Mouse (Mus musculus) activated CD4-positive, CD25-positive, alpha-beta regulatory T cell, adult 9 weeks (primary cell): ENCODE data around the gene Srpk1. TPM values are rescaled to one million over a fixed set of nuclear protein-coding genes. Genes with fewer than 3 reads are reported as not detected.

Source experiments
- polyA plus RNA-seq: library from polyadenylated mRNA; unstranded; fragments of 100-300 nt; shearing (Covaris generic); gene quantifications from one replicate; pipeline ENCODE4 v1.2.1, GENCODE M21; 2017

The Srpk1 gene
- 216 TPM for polyA plus RNA-seq

GRCm38 (mm10) chr17:28622300-28622759, at the start of gene Srpk1:
TSS of gene Srpk1 (minus strand) at chr17:28622709.

GRCm38 (mm10) chr17:28575244-28576125, 47.0 kb downstream of the Srpk1 start, which contains the start of gene Lhfpl5:
TSS of gene Lhfpl5 (plus strand) at chr17:28575641.

GRCm38 (mm10) chr17:28560598-28560997, 61.9 kb downstream of the Srpk1 start, which contains the start of gene Clps:
TSS of gene Clps (minus strand) at chr17:28560766.

GRCm38 (mm10) chr17:28549111-28549510, 73.4 kb downstream of the Srpk1 start, which contains the start of gene Clpsl2:
TSS of gene Clpsl2 (plus strand) at chr17:28549411.

Other genes with a start within 250 kb of the Srpk1 start
- 7.4 TPM for gene Fkbp5, start 105.2 kb downstream of the Srpk1 start, polyA plus RNA-seq
- not detected for gene Armc12, start 91.9 kb downstream of the Srpk1 start, polyA plus RNA-seq
- not detected for gene Clpsl2, start 73.3 kb downstream of the Srpk1 start, polyA plus RNA-seq
- not detected for gene Clps, start 61.9 kb downstream of the Srpk1 start, polyA plus RNA-seq
- gene Lhfpl5, start 47.1 kb downstream of the Srpk1 start, polyA plus RNA-seq, result 0.83 TPM
- gene Slc26a8, start 67.5 kb upstream of the Srpk1 start, polyA plus RNA-seq, result not detected
- gene Mapk14, start 68.6 kb upstream of the Srpk1 start, polyA plus RNA-seq, result 13.6 TPM
- 4.1 TPM for gene AC170998.1, start 103.4 kb upstream of the Srpk1 start, polyA plus RNA-seq
- not detected for gene Mapk13, start 146.6 kb upstream of the Srpk1 start, polyA plus RNA-seq
- gene Brpf3, start 178.4 kb upstream of the Srpk1 start, polyA plus RNA-seq, result 2.5 TPM
- not detected for gene Pnpla1, start 235.7 kb upstream of the Srpk1 start, polyA plus RNA-seq